Mouse (Mus musculus) liver, embryonic 12.5 days (tissue): ENCODE data around the gene Adam10. TPM values are rescaled to one million over a fixed set of nuclear protein-coding genes. Genes with fewer than 3 reads are reported as not detected.

Experiments used
- ATAC-seq: fragments of 200-750 bp; cut with Nextera tagmentation; 2 replicates; pipeline ENCODE4 v1.8.0; 2017; ENCODE audit warnings: moderate number of reproducible peaks, mild to moderate bottlenecking, moderate library complexity
- H3K27ac ChIP-seq: fragments of 300-500 bp; sonication (generic); 2 replicates; pipeline ENCODE4 v1.5.1; 2016; ENCODE audit warnings: mild to moderate bottlenecking
- H3K27me3 ChIP-seq: fragments of 300-500 bp; sonication (generic); replicated peaks from 2 replicates; pipeline ENCODE4 v1.6.1; 2016; ENCODE audit warnings: mild to moderate bottlenecking, moderate library complexity
- H3K36me3 ChIP-seq: fragments of 300-500 bp; sonication (generic); 2 replicates; pipeline ENCODE4 v1.6.1; 2016; ENCODE audit warnings: mild to moderate bottlenecking, moderate library complexity
- H3K4me1 ChIP-seq: fragments of 300-500 bp; sonication (generic); 2 replicates; pipeline ENCODE4 v1.6.1; 2016
- H3K4me2 ChIP-seq: fragments of 300-500 bp; sonication (generic); 2 replicates; pipeline ENCODE4 v1.6.1; 2016; ENCODE audit warnings: mild to moderate bottlenecking, moderate library complexity
- H3K4me3 ChIP-seq: fragments of 300-500 bp; sonication (generic); 2 replicates; pipeline ENCODE4 v1.5.1; 2016; ENCODE audit warnings: mild to moderate bottlenecking, moderate library complexity
- H3K9ac ChIP-seq: fragments of 300-500 bp; sonication (generic); 2 replicates; pipeline ENCODE4 v1.6.1; 2016; ENCODE audit warnings: mild to moderate bottlenecking, moderate library complexity
- H3K9me3 ChIP-seq: fragments of 300-500 bp; sonication (generic); replicated peaks from 2 replicates; pipeline ENCODE4 v1.6.1; 2016; ENCODE audit warnings: mild to moderate bottlenecking, moderate library complexity
- WGBS: fragments of 180-500 bp; shearing (Covaris S2); methylation state at CpG from one replicate; pipeline ENCODE4 v1.1.7; 2016; ENCODE audit not compliant: insufficient replicate concordance; 5-methylcytosine and 5-hydroxymethylcytosine counted together
- polyA plus RNA-seq: library from polyadenylated mRNA; unstranded; fragments of >200 nt; fragmentation: Nextera tagmentation; extraction: Ambion mirVana; gene quantifications from 2 replicates; pipeline ENCODE4 v1.2.1, GENCODE M21; 2016

Adam10 gene
- polyA plus RNA-seq, 1 experiment from 2014 or later: 101 TPM

- Histone ChIP-seq H3K9ac (peak within 1 kb of the TSS; percentile 100), H3K27ac (peak within 1 kb of the TSS; percentile 99), H3K9me3 (no peaks in the 10 kb centered on the region), H3K36me3 (peaks cover 15% of the 10 kb centered on the region), H3K27me3 (no peaks in the 10 kb centered on the region), H3K4me2 (peak within 1 kb of the TSS; percentile 91), H3K4me1 (peaks cover 48% of the 10 kb centered on the region), H3K4me3 (peak within 1 kb of the TSS; percentile 99)
- peak; percentile 95 for ATAC-seq
- 2% methylated on average over 67 of the region's 67 CpGs for WGBS
Measured at GRCm38 (mm10) chr9:70657013-70657967, 21.5 kb upstream of the Adam10 start, which contains the start of gene Mindy2. TSS of gene Mindy2 (minus strand) at chr9:70657174.

- peak overlapping the region; percentile 99 for H3K4me3 ChIP-seq
- WGBS: 38% methylated on average over 2 of the region's 2 CpGs
- peak overlapping the region; percentile 73 for H3K9ac ChIP-seq
- peaks cover 38% of the 10 kb centered on the region for H3K4me1 ChIP-seq
- peaks cover 8% of the 10 kb centered on the region for H3K36me3 ChIP-seq
- peak overlapping the region; percentile 91 for H3K4me2 ChIP-seq
- H3K27me3 ChIP-seq: no peaks in the 10 kb centered on the region
- peak overlapping the region; percentile 79 for H3K27ac ChIP-seq
- no peak for ATAC-seq
- no peaks in the 10 kb centered on the region for H3K9me3 ChIP-seq
Measured at GRCm38 (mm10) chr9:70658266-70658665, 20.5 kb upstream of the Adam10 start.

GRCm38 (mm10) chr9:70664847-70665246, 13.9 kb upstream of the Adam10 start:
- 71% methylated on average over 4 of the region's 4 CpGs for WGBS
- H3K27me3 ChIP-seq: no peaks in the 10 kb centered on the region
- 0 out of 2 replicates have a peak, but pooled peaks cover 4% of the 10 kb centered on the region for H3K36me3 ChIP-seq
- 0 out of 2 replicates have a peak overlapping the region, but pooled peaks have one; percentile 10 for H3K27ac ChIP-seq
- H3K4me1 ChIP-seq: peaks cover 37% of the 10 kb centered on the region
- no peak for ATAC-seq
- no peak overlapping the region for H3K9ac ChIP-seq
- no peak overlapping the region for H3K4me2 ChIP-seq
- H3K4me3 ChIP-seq: no peak overlapping the region
- H3K9me3 ChIP-seq: no peaks in the 10 kb centered on the region; the same call in 1 of the 2 replicates

GRCm38 (mm10) chr9:70665372-70666145, 13.2 kb upstream of the Adam10 start:
- peaks cover 43% of the 10 kb centered on the region for H3K4me1 ChIP-seq
- no peak overlapping the region for H3K4me2 ChIP-seq
- no peak for ATAC-seq
- H3K36me3 ChIP-seq: 0 out of 2 replicates have a peak, but pooled peaks cover 4% of the 10 kb centered on the region
- H3K27me3 ChIP-seq: no peaks in the 10 kb centered on the region
- no peak overlapping the region for H3K9ac ChIP-seq
- 68% methylated on average over 16 of the region's 16 CpGs for WGBS
- H3K4me3 ChIP-seq: no peak overlapping the region
- H3K27ac ChIP-seq: peak overlapping the region; percentile 64; the same call in 1 of the 2 replicates
- no peaks in the 10 kb centered on the region; the same call in 1 of the 2 replicates for H3K9me3 ChIP-seq

- H3K4me3 ChIP-seq: no peak overlapping the region
- ATAC-seq: no peak
- no peak overlapping the region for H3K27ac ChIP-seq
- H3K4me2 ChIP-seq: no peak overlapping the region
- WGBS: 60% methylated on average over 7 of the region's 7 CpGs
- no peaks in the 10 kb centered on the region for H3K27me3 ChIP-seq
- H3K36me3 ChIP-seq: 0 out of 2 replicates have a peak, but pooled peaks cover 4% of the 10 kb centered on the region
- H3K9me3 ChIP-seq: no peaks in the 10 kb centered on the region; the same call in 1 of the 2 replicates
- peaks cover 47% of the 10 kb centered on the region for H3K4me1 ChIP-seq
- H3K9ac ChIP-seq: no peak overlapping the region
Measured at GRCm38 (mm10) chr9:70666811-70667210, 12.0 kb upstream of the Adam10 start.

GRCm38 (mm10) chr9:70668048-70668447, 10.7 kb upstream of the Adam10 start:
- Histone ChIP-seq H3K27ac (peak overlapping the region; percentile 98), H3K9ac (no peak overlapping the region), H3K27me3 (no peaks in the 10 kb centered on the region), H3K9me3 (no peaks in the 10 kb centered on the region; the same call in 1 of the 2 replicates), H3K4me1 (peaks cover 60% of the 10 kb centered on the region), H3K36me3 (0 out of 2 replicates have a peak, but pooled peaks cover 4% of the 10 kb centered on the region), H3K4me3 (no peak overlapping the region), H3K4me2 (no peak overlapping the region)
- no peak for ATAC-seq

DNA sequence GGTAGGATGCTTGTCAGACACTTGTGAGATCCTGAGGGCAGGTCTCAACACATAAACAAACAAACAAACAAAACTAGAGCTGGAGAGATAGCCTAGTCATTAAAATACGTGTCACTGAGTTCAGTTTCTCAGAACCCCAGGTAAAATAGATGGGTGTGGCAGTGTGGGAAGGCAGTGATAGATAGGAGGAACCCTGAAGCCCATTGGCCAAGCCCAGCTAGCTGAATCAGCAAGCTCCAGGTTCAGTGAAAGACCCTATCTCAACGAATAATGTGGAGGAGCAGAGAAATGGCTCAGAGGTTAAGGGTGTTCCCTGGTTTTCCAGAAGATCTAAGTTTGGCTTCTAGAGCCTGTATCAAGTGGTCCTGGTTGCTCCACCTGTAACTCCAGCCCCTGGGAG, 9.6 kb upstream of the Adam10 start:
- H3K36me3 ChIP-seq: 0 out of 2 replicates have a peak, but pooled peaks cover 4% of the 10 kb centered on the region
- no peak overlapping the region for H3K4me3 ChIP-seq
- peak; percentile 91 for ATAC-seq
- no peaks in the 10 kb centered on the region; the same call in 1 of the 2 replicates for H3K9me3 ChIP-seq
- peaks cover 64% of the 10 kb centered on the region for H3K4me1 ChIP-seq
- H3K4me2 ChIP-seq: peak overlapping the region; percentile 56
- peak overlapping the region; percentile 66 for H3K9ac ChIP-seq
- WGBS: 16% methylated on average over 2 of the region's 2 CpGs
- no peaks in the 10 kb centered on the region for H3K27me3 ChIP-seq
- peak overlapping the region; percentile 98 for H3K27ac ChIP-seq

- ATAC-seq: peak; percentile 76
- peak overlapping the region; percentile 66 for H3K9ac ChIP-seq
Measured at GRCm38 (mm10) chr9:70670381-70670780, 8.4 kb upstream of the Adam10 start.

DNA sequence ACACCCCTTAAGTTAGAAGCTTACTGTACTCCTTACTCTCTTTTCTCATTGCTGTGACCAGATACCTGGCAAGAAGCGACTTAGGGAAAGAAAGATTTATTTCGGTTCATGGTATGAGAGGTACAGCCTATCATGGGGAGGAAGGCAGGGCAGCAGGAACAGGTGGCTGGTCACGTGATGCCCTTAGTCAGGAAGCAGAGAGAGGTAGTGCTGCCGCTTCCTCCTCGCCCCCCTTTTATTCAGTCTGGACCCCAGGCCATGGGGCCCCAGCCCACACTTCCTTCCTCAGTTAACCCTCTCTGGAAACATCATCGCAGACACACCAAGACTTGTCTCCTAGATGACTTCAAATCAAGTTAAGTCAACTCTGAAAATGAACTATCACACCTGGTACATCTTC, 7.5 kb upstream of the Adam10 start:
- ATAC-seq: no peak
- peak overlapping the region; percentile 36 for H3K4me2 ChIP-seq
- peaks cover 71% of the 10 kb centered on the region for H3K4me1 ChIP-seq

More at GRCm38 (mm10) chr9:70670381-70670780, 8.4 kb upstream of the Adam10 start:
- Histone ChIP-seq H3K9me3 (no peaks in the 10 kb centered on the region; the same call in 1 of the 2 replicates), H3K27me3 (no peaks in the 10 kb centered on the region), H3K4me2 (peak overlapping the region; percentile 56), H3K36me3 (0 out of 2 replicates have a peak, but pooled peaks cover 4% of the 10 kb centered on the region), H3K4me3 (no peak overlapping the region), H3K27ac (peak overlapping the region; percentile 98), H3K4me1 (peaks cover 68% of the 10 kb centered on the region)
- WGBS: 28% methylated on average over 6 of the region's 6 CpGs

DNA sequence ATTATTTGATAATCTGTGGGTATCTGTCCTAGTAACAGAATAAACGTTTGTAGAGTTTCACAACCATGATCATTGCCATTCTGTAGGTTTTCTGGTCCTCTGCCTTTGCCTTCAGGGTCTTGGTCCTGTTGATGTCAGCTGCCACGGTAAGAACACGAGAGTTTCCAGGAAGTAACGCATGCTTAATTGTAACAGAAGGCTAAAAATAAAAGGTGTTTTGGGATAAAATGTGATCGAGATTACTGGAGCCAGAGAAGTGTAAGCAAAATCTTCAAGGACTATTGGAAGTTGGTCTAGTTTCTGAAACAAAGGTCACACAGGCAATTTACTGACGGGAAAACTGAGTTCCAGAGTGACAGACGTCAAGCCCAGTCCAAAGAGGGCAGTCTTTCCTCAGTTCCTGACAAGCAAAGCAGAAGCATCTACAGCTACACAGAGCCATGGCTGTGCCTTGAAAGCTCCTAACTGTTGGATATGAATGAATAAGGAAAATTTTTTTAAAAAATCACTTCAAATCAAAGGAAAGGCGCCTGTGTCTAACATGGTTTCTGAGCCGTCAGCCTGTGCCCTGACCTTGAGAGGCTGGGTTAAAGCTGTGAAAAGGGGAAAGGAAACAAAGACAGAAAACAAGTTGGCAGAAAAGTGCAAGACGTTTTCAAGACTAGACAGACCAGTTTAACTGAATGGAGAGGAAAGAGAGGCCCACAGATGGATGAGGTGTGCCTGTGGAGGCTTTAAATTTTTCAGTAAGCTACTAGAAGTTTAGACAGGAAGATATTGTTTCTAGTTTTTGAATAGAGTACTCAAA, 6.8 kb upstream of the Adam10 start:
- peaks cover 69% of the 10 kb centered on the region for H3K4me1 ChIP-seq
- ATAC-seq: no peak
- H3K9ac ChIP-seq: peak overlapping the region; percentile 23; the same call in 1 of the 2 replicates
- WGBS: 34% methylated on average over 10 of the region's 10 CpGs
- peak overlapping the region; percentile 98 for H3K27ac ChIP-seq
- H3K4me3 ChIP-seq: no peak overlapping the region
- H3K27me3 ChIP-seq: no peaks in the 10 kb centered on the region
- H3K36me3 ChIP-seq: 0 out of 2 replicates have a peak, but pooled peaks cover 4% of the 10 kb centered on the region
- H3K9me3 ChIP-seq: no peaks in the 10 kb centered on the region; the same call in 1 of the 2 replicates
- peak overlapping the region; percentile 36 for H3K4me2 ChIP-seq

More for the DNA sequence above, 7.5 kb upstream of the Adam10 start:
- 27% methylated on average over 6 of the region's 6 CpGs for WGBS
- Histone ChIP-seq H3K27ac (peak overlapping the region; percentile 98), H3K9ac (peak overlapping the region; percentile 22; the same call in 1 of the 2 replicates), H3K27me3 (no peaks in the 10 kb centered on the region), H3K9me3 (no peaks in the 10 kb centered on the region; the same call in 1 of the 2 replicates), H3K4me3 (no peak overlapping the region), H3K36me3 (0 out of 2 replicates have a peak, but pooled peaks cover 4% of the 10 kb centered on the region)

DNA sequence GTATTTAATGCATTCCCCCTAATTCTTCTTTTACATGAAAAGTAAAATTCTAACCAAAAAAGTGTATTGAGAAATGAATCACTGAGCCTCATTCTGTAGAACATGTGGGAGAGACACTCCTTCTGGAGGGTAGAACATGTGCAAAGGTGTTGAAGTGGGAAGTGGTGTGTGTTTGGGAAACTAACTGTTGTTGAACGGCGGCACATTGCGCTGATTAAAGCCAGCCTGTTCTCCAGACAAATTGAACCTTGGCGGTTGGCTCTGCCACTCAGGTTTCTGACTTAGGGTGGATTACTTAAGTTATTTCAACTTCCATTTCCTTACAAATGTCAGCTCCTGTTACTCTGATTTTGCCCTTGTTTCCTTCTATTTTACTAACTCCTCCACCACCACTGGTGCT, 5.1 kb upstream of the Adam10 start:
- 87% methylated on average over 4 of the region's 4 CpGs for WGBS
- H3K4me1 ChIP-seq: peaks cover 77% of the 10 kb centered on the region
- ATAC-seq: no peak
- H3K27me3 ChIP-seq: no peaks in the 10 kb centered on the region
- no peaks in the 10 kb centered on the region for H3K36me3 ChIP-seq
- no peak overlapping the region for H3K4me3 ChIP-seq
- no peaks in the 10 kb centered on the region for H3K9me3 ChIP-seq
- H3K27ac ChIP-seq: peak overlapping the region; percentile 51
- no peak overlapping the region for H3K9ac ChIP-seq
- H3K4me2 ChIP-seq: no peak overlapping the region
